Mouse (Mus musculus) embryonic fibroblast, embryonic 13.5 days (primary cell): ENCODE measurements around the gene Adap1.

Experiments
- CTCF ChIP-seq: IDR thresholded peaks from 2 replicates; pipeline ENCODE4 v1.5.1; 2011; ENCODE audit warnings: mild to moderate bottlenecking, control low read depth, low read length, moderate library complexity, borderline replicate concordance; ENCODE audit not compliant: insufficient read depth
- POLR2A ChIP-seq: IDR thresholded peaks from 2 replicates; pipeline ENCODE4 v1.6.1; 2011; ENCODE audit warnings: low read depth, mild to moderate bottlenecking, control low read depth, low read length, moderate library complexity

GRCm38 (mm10) chr5:139290467-139291259 lies 34.8 kb downstream of the Adap1 start:
- TF ChIP-seq CTCF (no peak), POLR2A (no peak)
